Mouse (Mus musculus): ENCODE measurements around the gene Adgrg2. TPM values are rescaled to one million over a fixed set of nuclear protein-coding genes. Genes with fewer than 3 reads are reported as not detected.

Adgrg2 gene
- total RNA-seq, 2 experiments from 2014 or later = 0.94 to 1.0 TPM

- TF ChIP-seq CTCF (IDR thresholded peaks at IDR 0.05) = no peak
These were observed 118.6 kb downstream of the Adgrg2 start for GRCm38 (mm10) chrX:160509046-160509445.

GRCm38 (mm10) chrX:160510197-160510596, 119.7 kb downstream of the Adgrg2 start:
- DNase-seq (ENCODE audit: extremely low spot score in 1 of 2, low spot score in 2 of 2) = no peak
- TF ChIP-seq CTCF (IDR thresholded peaks at IDR 0.05) = no peak

More at GRCm38 (mm10) chrX:160509046-160509445, 118.6 kb downstream of the Adgrg2 start:
- no peak overlapping the region for H3K4me3 ChIP-seq
- no peak for DNase-seq (ENCODE audit: extremely low spot score in 1 of 2, low spot score in 2 of 2)
- intact Hi-C loops (cut with DNase I) = loop anchor here (5.0 to 10.0 kb wide), 3 partner anchors 266 to 1738 kb away; partner anchors contain the start of gene Cdkl5
- H3K27ac ChIP-seq = no peak overlapping the region

GRCm38 (mm10) chrX:160516027-160516426, 125.5 kb downstream of the Adgrg2 start:
- no peak for DNase-seq (ENCODE audit: extremely low spot score in 1 of 2, low spot score in 2 of 2)
- TF ChIP-seq CTCF (IDR thresholded peaks at IDR 0.05) = no peak
- intact Hi-C loops (cut with DNase I) = no loop called here
- Histone ChIP-seq H3K27ac (no peak overlapping the region), H3K4me3 (no peak overlapping the region)

More at GRCm38 (mm10) chrX:160510197-160510596, 119.7 kb downstream of the Adgrg2 start:
- intact Hi-C loops (cut with DNase I) = no loop called here
- Histone ChIP-seq H3K27ac (no peak overlapping the region), H3K4me3 (no peak overlapping the region)

GRCm38 (mm10) chrX:160542772-160543171, 152.3 kb downstream of the Adgrg2 start:
- Histone ChIP-seq H3K4me3 (no peak overlapping the region), H3K27ac (no peak overlapping the region)
- no peak for TF ChIP-seq CTCF (IDR thresholded peaks at IDR 0.05)
- intact Hi-C loops (cut with DNase I) = no loop called here
- no peak for DNase-seq (ENCODE audit: extremely low spot score in 1 of 2, low spot score in 2 of 2)

Other genes with a start within 250 kb of the Adgrg2 start
- 10 to 100 TPM; 26.4 to 42.7 TPM for gene Phka2, start 111.5 kb downstream of the Adgrg2 start, total RNA-seq (2021)